In genomic region chr9:31710022-31710421, GRCm38 (mm10) we compare ENCODE assay signal across 20 mouse cellular contexts.
DNase-seq lines count a peak whose midpoint lies in the region; ATAC-seq and TF ChIP-seq lines count a peak whose summit lies in the region.
"Had no signal": no experiment of that assay in that cellular context is flagged by ENCODE, and none has a peak within 500 bp of the region (broad histone marks: within the 10 kb centered on the region; RNA-seq: fewer than 3 reads in every experiment).

No protein-coding gene starts in this region.

- no peaks in the 10 kb centered on the region for H3K4me1 ChIP-seq in heart, postnatal 0 days (ENCODE audit: control insufficient read depth, insufficient read depth)
- peaks cover 5% of the 10 kb centered on the region for H3K4me1 ChIP-seq in heart, embryonic 10.5 days
- H3K4me1 ChIP-seq in lung, postnatal 0 days (ENCODE audit: insufficient read depth, low read depth, low read length): no peaks in the 10 kb centered on the region
- no peaks in the 10 kb centered on the region for H3K4me1 ChIP-seq in embryonic facial prominence, embryonic 14.5 days (ENCODE audit: control insufficient read depth, insufficient read depth, low read length)
- no peaks in the 10 kb centered on the region for H3K4me1 ChIP-seq in liver, embryonic 11.5 days (replicated peaks; ENCODE audit: control insufficient read depth, insufficient read depth, low read length)
- H3K4me1 ChIP-seq: forebrain, embryonic 12.5 days had no signal

- no peaks in the 10 kb centered on the region for H3K27me3 ChIP-seq in heart, postnatal 0 days (ENCODE audit: control insufficient read depth, insufficient read depth, low read length)
- no peaks in the 10 kb centered on the region for H3K27me3 ChIP-seq in heart, embryonic 10.5 days (ENCODE audit: insufficient read depth, poor library complexity, severe bottlenecking)
- H3K27me3 ChIP-seq in lung, postnatal 0 days (replicated peaks; ENCODE audit: insufficient read depth, low read length): no peaks in the 10 kb centered on the region
- no peaks in the 10 kb centered on the region for H3K27me3 ChIP-seq in embryonic facial prominence, embryonic 14.5 days (replicated peaks; ENCODE audit: control insufficient read depth, insufficient read depth, low read length)
- H3K27me3 ChIP-seq in liver, embryonic 11.5 days (replicated peaks; ENCODE audit: control insufficient read depth, insufficient read depth, low read length): no peaks in the 10 kb centered on the region
- H3K27me3 ChIP-seq: forebrain, embryonic 12.5 days; hindbrain, embryonic 12.5 days had no signal

- no peak overlapping the region for H3K4me2 ChIP-seq in heart, postnatal 0 days (ENCODE audit: low read depth, low read length)
- H3K4me2 ChIP-seq in lung, postnatal 0 days (replicated peaks; ENCODE audit: low read depth, low read length): no peak overlapping the region
- H3K4me2 ChIP-seq in embryonic facial prominence, embryonic 14.5 days (ENCODE audit: low read depth, low read length): no peak overlapping the region
- H3K4me2 ChIP-seq in liver, embryonic 11.5 days: no peak overlapping the region
- H3K4me2 ChIP-seq: forebrain, embryonic 12.5 days; heart, embryonic 11.5 days; hindbrain, embryonic 12.5 days had no signal

- TF ChIP-seq CTCF in heart, postnatal 0 days (IDR thresholded peaks at IDR 0.05; ENCODE audit: low read depth): no peak
- TF ChIP-seq CTCF in lung, postnatal 0 days (IDR thresholded peaks at IDR 0.05): no peak

- WGBS in heart, postnatal 0 days: 48% methylated on average over 2 of the region's 2 CpGs
- 56% methylated on average over 2 of the region's 2 CpGs for WGBS in heart, embryonic 10.5 days
- WGBS in lung, postnatal 0 days: 47% methylated on average over 2 of the region's 2 CpGs
- WGBS in embryonic facial prominence, embryonic 14.5 days: 54% methylated on average over 2 of the region's 2 CpGs
- whole genome bisulfite sequencing in liver, embryonic 11.5 days: 47% methylated on average over 2 of the region's 2 CpGs

- H3K36me3 ChIP-seq in heart, postnatal 0 days (replicated peaks; ENCODE audit: control insufficient read depth, insufficient read depth, low read length): no peaks in the 10 kb centered on the region
- H3K36me3 ChIP-seq in heart, embryonic 10.5 days: no peaks in the 10 kb centered on the region
- no peaks in the 10 kb centered on the region for H3K36me3 ChIP-seq in lung, postnatal 0 days (ENCODE audit: insufficient read depth, low read length)
- no peaks in the 10 kb centered on the region for H3K36me3 ChIP-seq in embryonic facial prominence, embryonic 14.5 days (ENCODE audit: control insufficient read depth, insufficient read depth, low read length)
- H3K36me3 ChIP-seq in liver, embryonic 11.5 days (ENCODE audit: control insufficient read depth, insufficient read depth, low read length): no peaks in the 10 kb centered on the region
- H3K36me3 ChIP-seq: forebrain, embryonic 12.5 days; hindbrain, embryonic 12.5 days had no signal

- no peaks in the 10 kb centered on the region for H3K9me3 ChIP-seq in heart, postnatal 0 days (replicated peaks; ENCODE audit: control insufficient read depth, low read length)
- H3K9me3 ChIP-seq in heart, embryonic 10.5 days: no peaks in the 10 kb centered on the region
- no peaks in the 10 kb centered on the region for H3K9me3 ChIP-seq in lung, postnatal 0 days (ENCODE audit: low read length)
- no peaks in the 10 kb centered on the region for H3K9me3 ChIP-seq in embryonic facial prominence, embryonic 14.5 days (ENCODE audit: control insufficient read depth, low read length)
- no peaks in the 10 kb centered on the region for H3K9me3 ChIP-seq in liver, embryonic 11.5 days (ENCODE audit: control insufficient read depth, low read length)
- H3K9me3 ChIP-seq: forebrain, embryonic 12.5 days; hindbrain, embryonic 12.5 days had no signal

- no peak overlapping the region for H3K4me3 ChIP-seq in heart, postnatal 0 days (ENCODE audit: low read depth, low read length)
- no peak overlapping the region for H3K4me3 ChIP-seq in heart, embryonic 10.5 days
- no peak overlapping the region for H3K4me3 ChIP-seq in lung, postnatal 0 days (ENCODE audit: low read depth, low read length)
- H3K4me3 ChIP-seq in embryonic facial prominence, embryonic 14.5 days (ENCODE audit: low read depth, low read length): no peak overlapping the region
- H3K4me3 ChIP-seq in liver, embryonic 11.5 days (ENCODE audit: low read depth, low read length): no peak overlapping the region
- H3K4me3 ChIP-seq: forebrain, embryonic 12.5 days; hindbrain, embryonic 12.5 days had no signal

- no peak for DNase-seq in heart, postnatal 0 days (ENCODE audit: low spot score)
- DNase-seq in heart, embryonic 10.5 days (ENCODE audit: low spot score): no peak
- DNase-seq in kidney, adult 9 months: peak; percentile 31
- no peak for DNase-seq in kidney, postnatal 25 days
- peak; percentile 40 for DNase-seq in lung, postnatal 36 days
- no peak for DNase-seq in lung, postnatal 0 days (ENCODE audit: low spot score)
- DNase-seq in embryonic facial prominence, embryonic 14.5 days (ENCODE audit: low spot score): no peak
- no peak for DNase-seq in liver, embryonic 11.5 days (ENCODE audit: low spot score)
- DNase-seq: adrenal gland, adult 8-10 months; adrenal gland, postnatal 36 days; cerebellum, adult 9-10 months; cerebellum, postnatal 25 days; gastrocnemius, postnatal 10 days; heart, adult 18-20 months; heart, postnatal 4 days had no signal

- no peak for TF ChIP-seq EP300 in heart, postnatal 0 days (IDR thresholded peaks at IDR 0.05; ENCODE audit: low read depth)
- no peak for TF ChIP-seq EP300 in lung, postnatal 0 days (IDR thresholded peaks at IDR 0.05)

- ATAC-seq in heart, postnatal 0 days (ENCODE audit: insufficient read depth, low read depth): peak; percentile 36; the same call in 1 of the 2 replicates
- no peak for ATAC-seq in lung, postnatal 0 days
- peak; percentile 18; the same call in 1 of the 2 replicates for ATAC-seq in embryonic facial prominence, embryonic 14.5 days (ENCODE audit: low read depth)
- ATAC-seq in liver, embryonic 11.5 days (replicated peaks; ENCODE audit: low FRiP score): no peak
- ATAC-seq: forebrain, embryonic 16.5 days; hindbrain, postnatal 0 days had no signal

- no peak overlapping the region for H3K9ac ChIP-seq in heart, postnatal 0 days (replicated peaks; ENCODE audit: low read depth, low read length)
- no peak overlapping the region for H3K9ac ChIP-seq in lung, postnatal 0 days (replicated peaks; ENCODE audit: low read depth)
- H3K9ac ChIP-seq in embryonic facial prominence, embryonic 14.5 days (ENCODE audit: low read depth, low read length): no peak overlapping the region
- H3K9ac ChIP-seq in liver, embryonic 11.5 days (ENCODE audit: low read depth, low read length): no peak overlapping the region
- H3K9ac ChIP-seq: forebrain, embryonic 12.5 days; hindbrain, embryonic 12.5 days had no signal

- H3K27ac ChIP-seq in heart, postnatal 0 days (ENCODE audit: low read depth): no peak overlapping the region
- H3K27ac ChIP-seq in heart, embryonic 10.5 days: no peak overlapping the region
- H3K27ac ChIP-seq in lung, postnatal 0 days (ENCODE audit: low read length): no peak overlapping the region
- H3K27ac ChIP-seq in embryonic facial prominence, embryonic 14.5 days (replicated peaks; ENCODE audit: low read depth, low read length): no peak overlapping the region
- no peak overlapping the region for H3K27ac ChIP-seq in liver, embryonic 11.5 days (ENCODE audit: low read depth, low read length)
- H3K27ac ChIP-seq: forebrain, embryonic 12.5 days; hindbrain, embryonic 12.5 days; hindbrain, postnatal 0 days had no signal

Comparison
In these comparisons a context has a peak if more than half of its experiments do, and no peak if none do; other contexts are left out.
1. DNase-seq: peak in kidney, adult 9 months (single experiment) and lung, postnatal 36 days (single experiment); none in heart, postnatal 0 days (single experiment), heart, embryonic 10.5 days (single experiment), kidney, postnatal 25 days (0 of 2), lung, postnatal 0 days (single experiment), embryonic facial prominence, embryonic 14.5 days (single experiment) and liver, embryonic 11.5 days (single experiment).
2. ATAC-seq: peak in heart, postnatal 0 days (single experiment) and embryonic facial prominence, embryonic 14.5 days (single experiment); none in lung, postnatal 0 days (single experiment) and liver, embryonic 11.5 days (single experiment).